Mouse (Mus musculus) midbrain, embryonic 15.5 days (tissue): ENCODE measurements around the gene Dhx58. TPM values are rescaled to one million over a fixed set of nuclear protein-coding genes. Genes with fewer than 3 reads are reported as not detected.

ENCODE experiments used
- ATAC-seq: fragments of 200-750 bp; cut with Nextera tagmentation; replicated peaks from 2 replicates; pipeline ENCODE4 v1.8.0; 2017; ENCODE audit warnings: moderate TSS enrichment
- H3K27ac ChIP-seq: fragments of 300-500 bp; sonication (generic); 2 replicates; pipeline ENCODE4 v1.5.1; 2015; ENCODE audit warnings: mild to moderate bottlenecking, inconsistent platforms
- H3K27me3 ChIP-seq: fragments of 300-500 bp; sonication (generic); replicated peaks from 2 replicates; pipeline ENCODE4 v1.6.1; 2015; ENCODE audit warnings: inconsistent platforms
- H3K36me3 ChIP-seq: fragments of 300-500 bp; sonication (generic); replicated peaks from 2 replicates; pipeline ENCODE4 v1.6.1; 2015; ENCODE audit warnings: inconsistent platforms
- H3K4me1 ChIP-seq: fragments of 300-500 bp; sonication (generic); 2 replicates; pipeline ENCODE4 v1.6.1; 2015; ENCODE audit warnings: inconsistent platforms
- H3K4me2 ChIP-seq: fragments of 300-500 bp; sonication (generic); 2 replicates; pipeline ENCODE4 v1.6.1; 2015; ENCODE audit warnings: inconsistent platforms, mild to moderate bottlenecking, moderate library complexity
- H3K4me3 ChIP-seq: fragments of 300-500 bp; sonication (generic); 2 replicates; pipeline ENCODE4 v1.5.1; 2015; ENCODE audit warnings: mild to moderate bottlenecking, inconsistent platforms
- H3K9ac ChIP-seq: fragments of 300-500 bp; sonication (generic); 2 replicates; pipeline ENCODE4 v1.6.1; 2015; ENCODE audit warnings: mild to moderate bottlenecking, inconsistent platforms
- H3K9me3 ChIP-seq: fragments of 300-500 bp; sonication (generic); 2 replicates; pipeline ENCODE4 v1.6.1; 2016; ENCODE audit warnings: inconsistent platforms
- WGBS: fragments of 180-500 bp; shearing (Covaris S2); methylation state at CpG from one replicate; pipeline ENCODE4 v1.1.7; 2015; ENCODE audit warnings: mixed read lengths; 5-methylcytosine and 5-hydroxymethylcytosine counted together
- polyA plus RNA-seq: library from polyadenylated mRNA; unstranded; fragments of >200 nt; fragmentation: Nextera tagmentation; extraction: Ambion mirVana; gene quantifications from 2 replicates; pipeline ENCODE4 v1.2.1, GENCODE M21; 2015

Gene Dhx58
- 3.5 TPM in 2 replicates for polyA plus RNA-seq

DNA sequence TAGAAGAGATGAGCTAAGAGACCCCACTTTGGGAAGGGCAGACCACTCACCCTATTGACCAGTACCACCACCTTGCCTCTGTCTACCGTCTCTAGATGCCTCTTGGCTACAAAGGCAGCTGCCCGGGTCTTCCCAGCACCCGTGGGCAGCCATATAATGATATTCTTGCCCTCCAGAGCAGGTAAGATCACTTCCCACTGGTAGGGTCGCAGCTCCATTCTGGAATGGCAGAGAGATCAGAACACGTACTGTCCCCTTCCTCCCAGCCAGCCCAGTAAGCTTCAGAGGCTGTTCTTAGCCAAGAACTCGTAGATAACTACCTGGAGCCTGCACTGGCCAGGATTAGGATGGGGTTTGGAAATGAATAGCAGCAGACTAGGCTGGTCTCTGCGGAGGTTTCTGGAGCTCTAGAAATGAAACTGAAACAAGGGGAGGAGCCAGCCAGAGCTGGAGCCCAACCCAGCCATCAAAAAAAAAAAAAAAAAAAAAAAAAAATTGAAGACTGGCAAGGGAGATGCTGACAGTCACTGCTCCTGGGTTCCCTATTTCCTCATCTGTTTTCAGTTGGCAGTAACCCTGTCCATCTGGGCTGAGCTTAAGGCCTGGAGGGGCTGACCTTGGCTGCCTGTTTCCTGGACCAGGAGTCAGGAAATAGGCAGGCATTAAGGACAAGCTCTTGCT lies at the start of gene Dhx58:
Dhx58 (minus strand) TSS at position 421 of the 681 bp plus-strand sequence.
- no peak within 1 kb of the TSS for H3K9ac ChIP-seq
- ATAC-seq, result no peak
- H3K27me3 ChIP-seq, result no peaks in the 10 kb centered on the region; the same call in 1 of the 2 replicates
- no peak within 1 kb of the TSS for H3K4me3 ChIP-seq
- no peak within 1 kb of the TSS for H3K4me2 ChIP-seq
- no peaks in the 10 kb centered on the region for H3K9me3 ChIP-seq
- WGBS, result 75% methylated on average over 7 of the region's 7 CpGs
- no peak within 1 kb of the TSS for H3K27ac ChIP-seq
- peaks cover 4% of the 10 kb centered on the region; the same call in 1 of the 2 replicates for H3K4me1 ChIP-seq
- peaks cover 32% of the 10 kb centered on the region for H3K36me3 ChIP-seq

DNA sequence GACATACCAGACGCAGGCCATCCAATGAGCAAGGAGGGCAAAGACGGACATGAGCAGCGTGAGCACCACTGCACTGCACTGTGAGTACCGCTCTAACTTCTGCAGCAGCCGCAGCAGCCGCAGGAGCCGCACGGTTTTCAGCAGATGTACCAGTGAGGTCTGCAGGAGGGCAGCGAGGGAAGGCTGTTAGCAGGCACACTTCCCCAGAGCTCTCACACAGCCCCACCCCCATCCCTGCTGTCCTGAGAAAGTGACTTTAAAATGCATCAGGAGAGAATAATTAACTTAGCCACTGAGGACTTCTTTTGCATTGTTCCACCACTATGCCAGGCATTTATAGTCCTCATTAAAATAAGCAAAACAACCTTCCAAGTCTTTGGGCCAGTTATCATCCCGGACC lies 48.2 kb upstream of the Dhx58 start:
- WGBS, result 44% methylated on average over 10 of the region's 10 CpGs

DNA sequence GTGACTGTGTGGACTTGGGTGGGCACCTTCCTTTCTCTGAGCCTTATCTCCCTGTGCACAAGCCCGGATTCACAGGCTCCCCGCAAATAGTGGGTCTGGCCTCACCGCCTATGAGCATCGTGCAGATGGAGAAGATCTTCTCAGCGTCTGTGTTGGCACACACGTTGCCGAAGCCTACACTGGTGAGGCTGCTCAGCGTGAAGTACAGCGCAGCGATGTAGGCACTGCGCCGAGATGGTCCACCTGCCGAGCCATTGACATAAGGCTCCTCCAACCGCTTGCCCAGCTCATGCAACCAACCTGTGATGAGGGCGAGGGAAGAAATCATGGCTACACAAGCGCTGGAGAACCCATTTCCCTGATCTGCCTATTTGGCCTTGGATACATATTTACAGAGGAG lies 46.1 kb upstream of the Dhx58 start:
- no peak overlapping the region for H3K4me2 ChIP-seq
- no peak overlapping the region for H3K9ac ChIP-seq
- H3K4me1 ChIP-seq, result no peaks in the 10 kb centered on the region
- 0 out of 2 replicates have a peak, but pooled peaks cover 4% of the 10 kb centered on the region for H3K27me3 ChIP-seq
- no peaks in the 10 kb centered on the region for H3K9me3 ChIP-seq
- no peak for ATAC-seq
- H3K27ac ChIP-seq, result no peak overlapping the region
- H3K4me3 ChIP-seq, result no peak overlapping the region
- peaks cover 15% of the 10 kb centered on the region for H3K36me3 ChIP-seq
- WGBS, result 91% methylated on average over 16 of the region's 16 CpGs

More for the DNA sequence above, 48.2 kb upstream of the Dhx58 start:
- Histone ChIP-seq H3K9me3 (no peaks in the 10 kb centered on the region), H3K4me2 (no peak overlapping the region), H3K4me3 (no peak overlapping the region), H3K36me3 (peaks cover 19% of the 10 kb centered on the region), H3K4me1 (no peaks in the 10 kb centered on the region), H3K9ac (no peak overlapping the region), H3K27ac (no peak overlapping the region), H3K27me3 (0 out of 2 replicates have a peak, but pooled peaks cover 4% of the 10 kb centered on the region)
- ATAC-seq, result no peak

DNA sequence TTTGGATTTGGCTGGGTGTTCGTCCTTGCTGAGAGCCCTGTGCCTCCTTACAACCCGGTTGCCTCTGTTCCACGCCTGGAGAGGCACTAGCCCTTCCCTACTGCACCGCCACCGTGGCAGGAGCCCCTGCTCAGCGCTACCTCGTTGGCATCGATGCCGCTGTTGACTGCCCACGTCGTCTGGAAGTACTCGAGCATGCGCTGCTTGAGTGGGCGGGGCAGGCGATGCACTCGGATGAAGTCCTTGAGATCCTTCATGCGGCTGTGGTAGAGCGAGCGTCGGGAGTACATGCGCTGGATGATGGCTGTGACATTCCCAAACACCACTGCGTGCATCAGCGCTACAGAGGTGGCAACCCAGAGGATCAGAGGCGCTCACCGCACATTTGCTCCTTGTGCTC lies 45.4 kb upstream of the Dhx58 start:
- no peak for ATAC-seq
- Histone ChIP-seq H3K9ac (no peak overlapping the region), H3K4me2 (no peak overlapping the region), H3K4me1 (no peaks in the 10 kb centered on the region), H3K27ac (no peak overlapping the region), H3K27me3 (0 out of 2 replicates have a peak, but pooled peaks cover 4% of the 10 kb centered on the region), H3K4me3 (no peak overlapping the region), H3K36me3 (peaks cover 11% of the 10 kb centered on the region), H3K9me3 (no peaks in the 10 kb centered on the region)
- WGBS, result 49% methylated on average over 25 of the region's 25 CpGs

DNA sequence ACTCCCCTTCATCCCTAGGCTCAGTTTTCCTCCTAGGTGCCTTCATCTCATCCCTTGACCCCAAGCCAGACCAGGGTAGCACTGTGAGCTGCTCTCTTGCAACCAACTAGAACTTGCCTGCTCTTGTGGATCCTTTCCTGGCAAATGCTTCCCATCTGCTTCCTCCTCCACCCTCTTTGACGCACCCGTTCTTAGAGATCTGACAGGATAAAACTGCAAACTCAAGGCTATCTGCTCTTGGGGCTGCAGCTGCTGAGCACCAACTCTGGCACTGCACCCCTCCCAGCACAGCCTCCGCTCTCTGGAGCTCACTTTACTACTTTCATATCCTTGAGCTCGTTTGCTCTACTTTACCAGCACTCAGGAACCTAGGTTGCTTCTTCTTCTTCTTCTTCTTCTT lies 44.5 kb upstream of the Dhx58 start:
- Histone ChIP-seq H3K9ac (no peak overlapping the region), H3K4me1 (no peaks in the 10 kb centered on the region), H3K4me3 (no peak overlapping the region), H3K36me3 (peaks cover 10% of the 10 kb centered on the region), H3K27ac (no peak overlapping the region), H3K4me2 (no peak overlapping the region), H3K9me3 (no peaks in the 10 kb centered on the region), H3K27me3 (0 out of 2 replicates have a peak, but pooled peaks cover 4% of the 10 kb centered on the region)
- 74% methylated on average over 4 of the region's 4 CpGs for WGBS
- ATAC-seq, result no peak

DNA sequence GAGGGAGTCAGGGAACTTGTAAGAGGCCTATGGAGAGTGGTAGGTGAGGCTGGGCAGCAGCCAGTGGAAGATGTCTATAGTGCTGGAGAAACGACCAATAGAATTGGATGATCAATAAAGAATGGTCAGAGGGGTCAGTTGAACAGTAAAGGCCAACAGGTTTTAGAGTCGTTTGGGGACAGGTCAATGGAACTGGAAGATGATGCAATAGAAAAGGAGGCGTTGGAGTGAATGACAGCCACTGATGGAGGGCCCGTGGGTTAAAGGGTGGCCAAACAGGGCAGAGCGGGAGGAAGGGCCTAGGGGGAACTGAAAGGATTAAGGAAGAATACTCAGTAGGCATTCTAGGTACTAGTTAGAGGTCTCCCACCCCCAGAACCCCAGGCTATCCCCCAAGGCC lies 43.0 kb upstream of the Dhx58 start:
- H3K27ac ChIP-seq, result no peak overlapping the region
- no peak overlapping the region for H3K9ac ChIP-seq
- ATAC-seq, result no peak
- H3K4me1 ChIP-seq, result no peaks in the 10 kb centered on the region
- H3K27me3 ChIP-seq, result 0 out of 2 replicates have a peak, but pooled peaks cover 4% of the 10 kb centered on the region
- peaks cover 10% of the 10 kb centered on the region for H3K36me3 ChIP-seq
- WGBS, result 79% methylated on average over 5 of the region's 5 CpGs
- no peak overlapping the region for H3K4me3 ChIP-seq
- no peaks in the 10 kb centered on the region for H3K9me3 ChIP-seq
- no peak overlapping the region for H3K4me2 ChIP-seq

DNA sequence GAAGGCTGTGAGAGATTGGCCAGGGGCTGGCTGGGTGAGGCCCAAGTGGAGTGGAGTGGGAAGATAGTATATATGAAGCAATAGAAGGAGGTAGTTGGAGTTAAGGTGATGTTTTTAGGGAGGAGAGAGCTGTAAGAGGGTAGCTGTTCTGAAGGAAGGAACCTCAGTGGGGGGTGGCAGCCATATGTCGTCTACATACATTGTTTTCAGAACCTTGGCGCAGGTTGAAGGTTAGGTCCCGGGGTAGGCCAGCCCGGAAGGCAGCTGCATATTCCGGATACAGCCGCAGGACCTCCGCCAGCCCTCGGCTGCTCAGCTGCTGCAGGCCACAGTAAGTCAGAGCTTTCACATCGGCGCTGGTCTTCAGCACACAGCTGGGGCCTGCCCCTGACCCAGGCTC lies 42.5 kb upstream of the Dhx58 start:
- no peak overlapping the region for H3K4me3 ChIP-seq
- no peak for ATAC-seq
- H3K27me3 ChIP-seq, result 0 out of 2 replicates have a peak, but pooled peaks cover 4% of the 10 kb centered on the region
- peaks cover 6% of the 10 kb centered on the region for H3K36me3 ChIP-seq
- H3K9me3 ChIP-seq, result no peaks in the 10 kb centered on the region
- no peak overlapping the region for H3K27ac ChIP-seq
- H3K9ac ChIP-seq, result no peak overlapping the region
- 89% methylated on average over 10 of the region's 10 CpGs for WGBS
- H3K4me2 ChIP-seq, result no peak overlapping the region
- no peaks in the 10 kb centered on the region for H3K4me1 ChIP-seq

DNA sequence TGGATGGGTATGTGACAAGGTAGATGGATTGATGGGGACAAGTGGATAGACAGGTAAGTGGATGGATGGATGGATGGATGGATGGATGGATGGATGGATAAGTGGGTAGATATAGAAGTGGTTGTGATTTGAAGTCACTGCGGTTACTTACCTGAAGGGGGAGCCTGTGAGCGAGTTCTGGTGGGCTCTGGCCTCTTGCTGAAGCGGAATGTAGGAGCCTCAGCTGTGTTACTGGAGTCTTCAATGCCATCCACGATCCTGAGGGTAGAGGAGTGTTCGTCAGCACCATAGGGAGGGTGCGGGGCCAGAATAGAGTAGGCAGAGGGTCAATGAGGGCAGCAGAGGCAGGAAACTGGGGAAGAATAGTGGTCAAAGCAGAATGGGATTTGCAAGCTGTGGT lies 41.0 kb upstream of the Dhx58 start:
- H3K27ac ChIP-seq, result no peak overlapping the region
- H3K36me3 ChIP-seq, result peaks cover 11% of the 10 kb centered on the region; the same call in 1 of the 2 replicates
- H3K4me2 ChIP-seq, result no peak overlapping the region
- WGBS, result 12% methylated on average over 6 of the region's 6 CpGs
- H3K9me3 ChIP-seq, result no peaks in the 10 kb centered on the region
- no peak overlapping the region for H3K9ac ChIP-seq
- H3K27me3 ChIP-seq, result 0 out of 2 replicates have a peak, but pooled peaks cover 4% of the 10 kb centered on the region
- ATAC-seq, result peak; percentile 62
- H3K4me3 ChIP-seq, result no peak overlapping the region
- no peaks in the 10 kb centered on the region for H3K4me1 ChIP-seq

DNA sequence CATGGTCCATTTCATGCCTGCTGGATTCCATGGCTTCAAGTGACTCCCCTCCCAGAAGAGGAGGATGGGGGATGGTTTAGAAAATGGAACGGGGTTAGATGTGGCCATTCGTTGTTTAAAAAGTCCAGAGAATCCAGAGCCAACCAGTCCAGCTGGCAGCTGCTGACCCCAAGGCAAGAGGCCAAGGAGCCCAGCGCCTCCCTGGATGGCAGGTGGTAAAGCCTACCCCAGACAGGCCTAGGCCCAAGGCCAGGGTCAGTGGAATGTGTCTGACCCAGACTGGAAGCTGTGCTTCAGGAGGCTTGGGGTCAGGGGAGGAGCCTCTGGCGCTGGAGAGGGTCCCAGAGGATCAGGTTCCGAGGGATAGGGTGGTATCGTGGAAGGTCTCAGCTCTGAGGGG lies 37.3 kb upstream of the Dhx58 start:
- 76% methylated on average over 6 of the region's 6 CpGs for WGBS
- H3K4me2 ChIP-seq, result no peak overlapping the region

DNA sequence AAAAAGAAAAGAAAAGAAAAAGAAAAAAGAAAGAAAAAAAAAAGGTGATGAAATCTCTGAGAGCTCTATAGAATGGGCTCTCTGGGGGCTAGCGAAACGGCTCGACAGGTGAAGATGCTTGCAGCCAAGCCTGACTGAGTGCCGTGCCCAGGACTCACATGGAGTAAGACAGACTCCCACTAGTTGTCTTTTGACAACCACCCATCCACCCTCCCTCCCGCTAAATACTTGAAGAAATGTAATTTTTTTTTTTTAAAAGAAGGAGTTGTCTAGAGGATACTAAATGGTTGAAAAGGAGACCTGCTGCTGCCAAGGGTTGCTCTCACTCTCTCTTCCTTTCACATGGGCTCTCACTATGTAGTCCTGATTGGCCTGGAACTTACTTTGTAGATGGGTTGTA lies 34.7 kb upstream of the Dhx58 start:
- ATAC-seq, result 0 out of 2 replicates have a peak, but pooled peaks have one; percentile 1
- H3K4me3 ChIP-seq, result peak overlapping the region; percentile 99
- H3K27ac ChIP-seq, result peak overlapping the region; percentile 91
- H3K4me1 ChIP-seq, result peaks cover 25% of the 10 kb centered on the region
- no peaks in the 10 kb centered on the region for H3K9me3 ChIP-seq
- H3K9ac ChIP-seq, result peak overlapping the region; percentile 61
- WGBS, result 14% methylated on average over 5 of the region's 5 CpGs
- peaks cover 7% of the 10 kb centered on the region; the same call in 1 of the 2 replicates for H3K36me3 ChIP-seq
- no peaks in the 10 kb centered on the region for H3K27me3 ChIP-seq
- peak overlapping the region; percentile 92 for H3K4me2 ChIP-seq

More for the DNA sequence above, 37.3 kb upstream of the Dhx58 start:
- Histone ChIP-seq H3K36me3 (peaks cover 7% of the 10 kb centered on the region; the same call in 1 of the 2 replicates), H3K27ac (no peak overlapping the region), H3K4me1 (peaks cover 17% of the 10 kb centered on the region), H3K27me3 (no peaks in the 10 kb centered on the region), H3K4me3 (no peak overlapping the region), H3K9me3 (no peaks in the 10 kb centered on the region), H3K9ac (no peak overlapping the region)
- no peak for ATAC-seq

DNA sequence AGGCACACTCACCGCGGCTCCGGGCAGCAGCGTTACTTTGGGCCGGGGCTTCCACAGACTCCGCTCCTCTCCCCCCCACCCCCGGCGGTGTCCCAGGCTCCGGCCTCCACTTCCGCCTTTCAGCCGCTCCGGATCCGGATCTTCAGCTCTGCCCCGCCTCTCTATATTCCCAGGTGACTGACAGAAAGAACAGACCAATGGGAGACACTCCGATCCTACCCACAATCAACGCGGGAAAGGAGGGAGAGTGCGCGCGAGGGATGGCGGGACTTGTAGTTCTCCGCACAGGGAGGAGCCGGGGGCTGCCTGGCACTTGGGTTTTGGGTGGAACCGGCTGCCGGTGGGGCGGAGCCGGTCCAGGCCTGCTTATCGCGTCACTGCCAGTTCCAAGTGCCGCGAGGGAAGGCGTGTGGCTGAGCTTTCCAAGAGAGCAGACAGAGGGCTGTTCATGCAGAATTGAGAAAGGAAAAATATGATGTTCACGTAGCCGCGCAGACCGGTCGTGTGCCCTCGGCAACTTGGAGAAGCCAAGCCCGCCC lies 34.1 kb upstream of the Dhx58 start, which contains the start of gene Rab5c:
Rab5c (minus strand) TSS at position 150 of the 539 bp plus-strand sequence.
- no peaks in the 10 kb centered on the region for H3K27me3 ChIP-seq
- no peaks in the 10 kb centered on the region for H3K9me3 ChIP-seq
- peak within 1 kb of the TSS; percentile 99 for H3K4me3 ChIP-seq
- peaks cover 25% of the 10 kb centered on the region for H3K4me1 ChIP-seq
- peak within 1 kb of the TSS; percentile 94 for H3K9ac ChIP-seq
- ATAC-seq, result peak; percentile 99
- under 1% methylated on average over 39 of the region's 39 CpGs for WGBS
- peak within 1 kb of the TSS; percentile 92 for H3K4me2 ChIP-seq
- H3K36me3 ChIP-seq, result peaks cover 7% of the 10 kb centered on the region; the same call in 1 of the 2 replicates
- H3K27ac ChIP-seq, result peak within 1 kb of the TSS; percentile 91

DNA sequence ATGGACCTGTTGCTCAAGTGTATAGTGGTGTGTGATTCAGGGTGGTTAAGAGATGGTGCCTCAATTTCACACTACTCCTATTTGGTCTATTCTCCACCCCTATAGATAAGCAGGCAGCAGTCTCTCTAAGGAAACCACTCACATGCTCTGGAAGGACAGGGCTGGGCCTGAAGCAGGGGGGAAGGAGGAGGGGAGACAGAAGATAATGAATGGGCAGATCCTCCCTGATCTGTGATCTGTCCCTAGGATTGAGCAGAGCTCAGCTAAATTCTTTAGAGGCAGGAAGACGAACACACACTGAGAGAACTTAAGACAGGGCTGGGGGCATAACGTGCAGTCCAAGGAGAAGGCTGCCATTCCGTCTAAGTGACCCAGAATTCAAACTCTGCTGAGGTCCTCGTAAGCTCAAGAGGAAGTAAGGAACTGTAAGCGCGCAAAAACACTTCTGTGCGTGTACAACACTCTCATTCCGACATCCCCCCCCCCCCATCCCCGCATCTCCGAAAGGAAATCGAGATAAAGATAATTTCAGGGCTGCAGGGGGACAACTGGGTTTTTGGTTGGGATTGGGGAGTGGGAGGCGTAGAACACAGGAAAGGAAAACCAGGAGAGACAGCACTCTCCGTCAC lies 33.1 kb upstream of the Dhx58 start:
- Histone ChIP-seq H3K9me3 (no peaks in the 10 kb centered on the region), H3K9ac (peak overlapping the region; percentile 94), H3K27me3 (no peaks in the 10 kb centered on the region), H3K4me3 (peak overlapping the region; percentile 99), H3K27ac (0 out of 2 replicates have a peak overlapping the region, but pooled peaks have one; percentile 63), H3K4me2 (peak overlapping the region; percentile 92), H3K4me1 (peaks cover 25% of the 10 kb centered on the region), H3K36me3 (peaks cover 7% of the 10 kb centered on the region; the same call in 1 of the 2 replicates)
- WGBS, result 3% methylated on average over 13 of the region's 13 CpGs
- ATAC-seq, result no peak
